Mouse (Mus musculus): ENCODE data around the gene Ppp1r12a. TPM values are rescaled to one million over a fixed set of nuclear protein-coding genes. Genes with fewer than 3 reads are reported as not detected.

Gene Ppp1r12a
- total RNA-seq (2021), result 100 to 1,000 TPM; 124 to 162 TPM

- peak; percentile 94 to 98 for DNase-seq (ENCODE audit: low spot score in 2 of 2)
- intact Hi-C loops (cut with DNase I), result loop anchor here (5.0 to 10.0 kb wide), 3 partner anchors 74 to 229 kb away; no protein-coding TSS in a partner anchor
Observed at GRCm38 (mm10) chr10:108161261-108162256, at the start of gene Ppp1r12a. Gene Ppp1r12a (plus strand): TSS chr10:108162193.

- DNase-seq (ENCODE audit: low spot score in 2 of 2), result no peak
- intact Hi-C loops (cut with DNase I), result no loop called here
Observed at GRCm38 (mm10) chr10:108113361-108114237, 48.4 kb upstream of the Ppp1r12a start.

GRCm38 (mm10) chr10:108118200-108119163 is 43.5 kb upstream of the Ppp1r12a start:
- no peak for DNase-seq (ENCODE audit: low spot score in 2 of 2)
- intact Hi-C loops (cut with DNase I), result no loop called here

- intact Hi-C loops (cut with DNase I), result no loop called here
- no peak for DNase-seq (ENCODE audit: low spot score in 2 of 2)
Observed at GRCm38 (mm10) chr10:108119416-108119815, 42.6 kb upstream of the Ppp1r12a start.

GRCm38 (mm10) chr10:108124934-108125599 is 36.9 kb upstream of the Ppp1r12a start:
- no peak for DNase-seq (ENCODE audit: low spot score in 2 of 2)
- intact Hi-C loops (cut with DNase I), result no loop called here

- intact Hi-C loops (cut with DNase I), result no loop called here
- DNase-seq (ENCODE audit: low spot score in 2 of 2), result no peak
Observed at GRCm38 (mm10) chr10:108129167-108129566, 32.8 kb upstream of the Ppp1r12a start.

- DNase-seq (ENCODE audit: low spot score in 2 of 2), result no peak
- intact Hi-C loops (cut with DNase I), result no loop called here
Observed at GRCm38 (mm10) chr10:108131858-108132257, 30.1 kb upstream of the Ppp1r12a start.

- DNase-seq (ENCODE audit: low spot score in 2 of 2), result no peak
- intact Hi-C loops (cut with DNase I), result no loop called here
Observed at GRCm38 (mm10) chr10:108133253-108133652, 28.7 kb upstream of the Ppp1r12a start.

GRCm38 (mm10) chr10:108133745-108134144 is 28.2 kb upstream of the Ppp1r12a start:
- no peak for DNase-seq (ENCODE audit: low spot score in 2 of 2)
- intact Hi-C loops (cut with DNase I), result no loop called here

GRCm38 (mm10) chr10:108138347-108138746 is 23.6 kb upstream of the Ppp1r12a start:
- intact Hi-C loops (cut with DNase I), result no loop called here
- DNase-seq (ENCODE audit: low spot score in 2 of 2), result no peak

- DNase-seq (ENCODE audit: low spot score in 2 of 2), result no peak
- intact Hi-C loops (cut with DNase I), result no loop called here
Observed at GRCm38 (mm10) chr10:108139788-108140187, 22.2 kb upstream of the Ppp1r12a start.

- intact Hi-C loops (cut with DNase I), result no loop called here
- no peak for DNase-seq (ENCODE audit: low spot score in 2 of 2)
Observed at GRCm38 (mm10) chr10:108140742-108141141, 21.3 kb upstream of the Ppp1r12a start.

- intact Hi-C loops (cut with DNase I), result no loop called here
Observed at GRCm38 (mm10) chr10:108143991-108144525, 17.9 kb upstream of the Ppp1r12a start.

GRCm38 (mm10) chr10:108145701-108146100 is 16.3 kb upstream of the Ppp1r12a start:
- DNase-seq (ENCODE audit: low spot score in 2 of 2), result no peak

More at GRCm38 (mm10) chr10:108143991-108144525, 17.9 kb upstream of the Ppp1r12a start:
- no peak for DNase-seq (ENCODE audit: low spot score in 2 of 2)

GRCm38 (mm10) chr10:108147031-108147430 is 15.0 kb upstream of the Ppp1r12a start:
- no peak for DNase-seq (ENCODE audit: low spot score in 2 of 2)
- intact Hi-C loops (cut with DNase I), result no loop called here

More at GRCm38 (mm10) chr10:108145701-108146100, 16.3 kb upstream of the Ppp1r12a start:
- intact Hi-C loops (cut with DNase I), result no loop called here

GRCm38 (mm10) chr10:108153301-108153700 is 8.7 kb upstream of the Ppp1r12a start:
- intact Hi-C loops (cut with DNase I), result no loop called here
- no peak for DNase-seq (ENCODE audit: low spot score in 2 of 2)

- intact Hi-C loops (cut with DNase I), result no loop called here
- DNase-seq (ENCODE audit: low spot score in 2 of 2), result no peak
Observed at GRCm38 (mm10) chr10:108155042-108155686, 6.8 kb upstream of the Ppp1r12a start.

- no peak for DNase-seq (ENCODE audit: low spot score in 2 of 2)
- intact Hi-C loops (cut with DNase I), result no loop called here
Observed at GRCm38 (mm10) chr10:108155687-108156067, 6.3 kb upstream of the Ppp1r12a start.
